Mouse (Mus musculus): ENCODE measurements at regions not wholly inside any gene's neighbourhood (a gene's known extent, or its start where the extent isn't known, plus 50 kb on each side); places are given as distances from the start of the nearest gene placed in this dataset.

GRCm38 (mm10) chr13:101100621-101101020 lies 267.4 kb upstream of the Slc30a5 start:
- TF ChIP-seq POLR2A (IDR thresholded peaks at IDR 0.05; ENCODE audit: insufficient read length, low read depth), result no peak
- no peak for TF ChIP-seq MAX (IDR thresholded peaks at IDR 0.05; ENCODE audit: low read depth)
- no peak for TF ChIP-seq MYOG (IDR thresholded peaks at IDR 0.05; ENCODE audit: control insufficient read depth in 1 of 3, insufficient read depth in 1 of 3, insufficient read length in 2 of 3, low read depth in 2 of 3)
- TF ChIP-seq POLR2AphosphoS2 (IDR thresholded peaks at IDR 0.05; ENCODE audit: insufficient read length, low read depth), result no peak
- TF ChIP-seq USF1 (IDR thresholded peaks at IDR 0.05; ENCODE audit: low read depth), result no peak
- TF ChIP-seq CEBPB (IDR thresholded peaks at IDR 0.05; ENCODE audit: insufficient read depth, poor library complexity, severe bottlenecking), result no peak
- TF ChIP-seq E2F4 (IDR thresholded peaks at IDR 0.05; ENCODE audit: insufficient read depth), result no peak
- TF ChIP-seq SRF (IDR thresholded peaks at IDR 0.05; ENCODE audit: control insufficient read depth, insufficient read length, low read depth), result no peak
